Mouse (Mus musculus) left cerebral cortex, postnatal 10 days (tissue): ENCODE results near the gene Mcidas. TPM values are rescaled to one million over a fixed set of nuclear protein-coding genes. Genes with fewer than 3 reads are reported as not detected.
A peak's percentile ranks its signal among the peaks of the same experiment; 100 is the strongest.

Experiments used
- DNase-seq, 2 experiments: peaks; one replicate each; pipeline ENCODE4 v3.0.0; 2021 to 2022; ENCODE audit warnings: low spot score in 2 of 2, mixed read lengths in 1 of 2; ENCODE audit errors: extremely low spot score in 1 of 2
- intact Hi-C: fragments of 180-260 bp; cut with DNase I; formaldehyde crosslinking; loops from one replicate; pipeline ENCODE4 v1.15.1; 2025
- total RNA-seq, 2 experiments: library from RNA; stranded (reverse); gene quantifications; 2 replicates each; pipeline ENCODE4 v1.2.3; 2021

The Mcidas gene
- under 1 TPM; 0.13 to 0.24 TPM for total RNA-seq

GRCm38 (mm10) chr13:112993531-112994152, at the start of gene Mcidas:
Mcidas (plus strand) TSS chr13:112993845.
- DNase-seq = peak in 1 of 2 experiments; percentile 31

DNA sequence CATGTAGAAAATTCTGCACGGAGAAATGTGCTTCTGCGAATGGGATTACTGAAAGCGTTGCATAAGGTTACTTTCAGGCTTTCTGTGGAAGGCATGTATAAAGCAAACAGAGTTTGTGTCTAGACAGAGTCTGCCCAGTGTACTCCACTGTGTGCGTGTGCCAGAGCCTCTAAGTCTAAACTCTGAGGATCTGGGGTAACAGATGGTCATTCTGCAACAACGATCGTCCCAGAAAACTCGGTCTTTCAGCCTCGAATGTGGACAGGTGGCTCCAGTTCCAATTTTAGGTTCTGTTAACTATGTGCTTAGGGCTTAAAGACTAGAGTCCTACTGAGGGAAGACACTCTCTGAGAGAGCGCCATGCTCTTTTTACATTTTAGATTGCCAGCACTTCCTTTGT, 48.3 kb upstream of the Mcidas start:
- no peak for DNase-seq
- intact Hi-C loops = no loop called here

More at GRCm38 (mm10) chr13:112993531-112994152, at the start of gene Mcidas:
- intact Hi-C loops = no loop called here

DNA sequence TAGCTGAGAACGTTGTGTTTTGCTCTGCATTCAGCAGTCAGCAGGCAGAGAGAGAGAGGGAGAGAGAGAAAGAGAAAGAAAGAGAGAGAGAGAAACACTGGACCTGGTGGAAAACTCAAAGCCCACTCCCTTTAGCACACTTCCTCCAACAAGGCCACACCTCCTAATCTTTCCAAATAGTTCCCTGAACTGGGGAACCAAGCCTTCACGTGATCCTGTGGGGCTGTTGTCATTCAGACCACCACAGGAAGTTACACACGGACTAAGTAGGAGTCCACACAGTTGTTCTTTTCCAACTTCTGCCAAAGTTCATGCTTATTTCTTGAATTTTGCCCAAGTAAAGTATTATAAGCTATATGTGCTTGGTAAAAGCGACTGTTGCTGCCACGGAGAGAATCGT, 47.7 kb upstream of the Mcidas start:
- intact Hi-C loops = no loop called here
- no peak for DNase-seq

DNA sequence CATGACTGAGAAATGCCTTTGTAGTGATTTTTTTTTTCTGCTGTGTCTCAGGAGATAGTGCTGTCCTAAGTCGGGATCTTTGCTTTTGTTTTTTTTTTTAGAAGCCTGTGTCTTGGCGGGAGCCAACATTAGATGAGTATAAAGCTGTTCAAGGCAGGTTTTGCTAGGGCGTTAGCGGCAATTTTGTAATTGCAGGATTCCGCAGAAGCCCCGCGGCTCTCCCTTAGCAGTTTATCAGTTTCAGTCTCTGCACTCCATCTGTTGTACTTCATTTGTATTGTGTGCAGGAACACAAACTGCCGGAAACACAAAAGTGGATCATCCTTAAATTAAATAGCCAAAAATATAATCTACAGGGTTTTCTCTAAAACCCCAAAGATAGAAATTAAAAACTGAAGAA, 39.6 kb upstream of the Mcidas start:
- intact Hi-C loops = no loop called here
- peak in 1 of 2 experiments; percentile 23 for DNase-seq

- intact Hi-C loops = loop anchor here (10.0 kb wide), 1 partner anchor 68 kb away; no protein-coding TSS in a partner anchor
- DNase-seq = no peak
These were observed 30.6 kb upstream of the Mcidas start for GRCm38 (mm10) chr13:112963081-112963480.

DNA sequence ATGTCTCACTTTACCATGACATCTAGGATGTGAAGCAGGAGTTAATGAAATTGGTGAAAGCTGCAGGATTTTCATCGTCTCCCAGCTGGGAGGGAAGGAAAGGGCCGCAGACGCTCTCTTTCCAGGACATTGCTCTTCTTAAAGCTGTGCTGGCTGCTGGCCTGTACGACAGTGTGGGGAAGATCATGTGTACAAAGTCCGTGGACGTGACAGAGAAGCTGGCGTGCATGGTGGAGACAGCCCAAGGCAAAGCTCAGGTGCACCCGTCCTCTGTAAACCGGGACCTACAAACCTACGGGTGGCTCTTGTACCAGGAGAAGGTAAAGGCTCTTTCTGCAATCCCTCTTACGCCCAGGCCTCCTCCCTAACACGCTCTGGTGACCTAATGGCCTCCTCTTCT, 29.2 kb upstream of the Mcidas start:
- intact Hi-C loops = loop anchor here (10.0 kb wide), 1 partner anchor 70 kb away; no protein-coding TSS in a partner anchor

GRCm38 (mm10) chr13:112967267-112967666, 26.4 kb upstream of the Mcidas start:
- DNase-seq = no peak
- intact Hi-C loops = loop anchor here (10.0 kb wide), 1 partner anchor 72 kb away; no protein-coding TSS in a partner anchor

More for the DNA sequence above, 29.2 kb upstream of the Mcidas start:
- no peak for DNase-seq

GRCm38 (mm10) chr13:112976720-112977119, 16.9 kb upstream of the Mcidas start:
- intact Hi-C loops = no loop called here
- DNase-seq = peak in 1 of 2 experiments; percentile 32

GRCm38 (mm10) chr13:112985605-112986450, 7.8 kb upstream of the Mcidas start:
- DNase-seq = no peak
- intact Hi-C loops = loop anchor here (5.0 kb wide), 1 partner anchor 46 kb away; no protein-coding TSS in a partner anchor

DNA sequence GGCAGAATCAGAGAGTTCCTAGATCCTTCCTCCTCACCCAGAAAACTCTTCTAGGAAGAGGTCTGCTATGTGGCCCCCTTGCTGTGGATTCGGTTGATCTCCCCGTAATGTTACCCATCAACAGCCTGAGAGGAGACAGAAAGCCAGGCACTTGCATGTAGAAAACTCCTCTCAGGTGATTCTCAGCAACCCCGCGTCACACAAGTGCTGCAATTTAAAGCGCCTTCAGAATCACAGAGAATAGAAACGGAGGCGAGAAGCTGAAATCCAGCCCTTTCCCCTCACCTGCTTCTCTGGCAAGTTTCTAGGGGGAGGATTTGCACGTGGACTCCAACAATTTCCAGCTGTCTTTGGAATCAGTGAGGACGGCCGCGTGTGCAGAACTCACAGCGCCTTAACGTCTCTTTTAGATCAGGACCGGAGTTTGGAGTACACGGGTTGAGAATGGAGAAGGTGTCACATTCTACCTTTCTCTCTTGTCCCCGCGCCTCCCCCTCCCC, 7.1 kb upstream of the Mcidas start:
- intact Hi-C loops = loop anchor here (5.0 kb wide), 1 partner anchor 46 kb away; no protein-coding TSS in a partner anchor

DNA sequence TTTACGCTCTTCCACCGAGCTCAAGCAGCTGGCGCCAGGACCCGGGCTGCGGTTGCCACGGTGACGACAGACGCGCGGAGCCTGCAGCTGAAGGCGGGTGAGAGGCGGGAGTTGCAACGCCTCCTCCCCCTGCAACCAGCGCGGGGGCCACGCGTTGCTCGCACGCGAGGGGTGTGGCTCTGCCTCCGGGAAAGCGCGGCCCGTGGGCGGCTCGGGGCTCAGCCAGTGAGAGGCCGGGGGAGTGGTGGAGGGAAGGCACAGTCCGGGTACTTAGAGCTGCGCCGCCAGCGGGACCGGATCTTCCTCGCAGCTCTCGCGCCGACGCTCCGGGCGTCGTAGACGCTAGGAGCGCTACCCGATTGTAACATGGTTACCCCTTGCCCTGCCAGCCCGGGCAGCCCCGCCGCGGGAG, 6.1 kb upstream of the Mcidas start, which contains the start of gene Ccno:
TSS of gene Ccno (plus strand) at position 271 of the 412 bp plus-strand sequence.
- DNase-seq = peak; percentile 93 to 97
- intact Hi-C loops = loop anchor here (5.0 kb wide), 1 partner anchor 45 kb away; no protein-coding TSS in a partner anchor

More for the DNA sequence above, 7.1 kb upstream of the Mcidas start:
- no peak for DNase-seq

- intact Hi-C loops = loop anchor here (5.0 kb wide), 1 partner anchor 44 kb away; no protein-coding TSS in a partner anchor
- DNase-seq = no peak
These were observed 5.7 kb upstream of the Mcidas start for GRCm38 (mm10) chr13:112987991-112988390.

DNA sequence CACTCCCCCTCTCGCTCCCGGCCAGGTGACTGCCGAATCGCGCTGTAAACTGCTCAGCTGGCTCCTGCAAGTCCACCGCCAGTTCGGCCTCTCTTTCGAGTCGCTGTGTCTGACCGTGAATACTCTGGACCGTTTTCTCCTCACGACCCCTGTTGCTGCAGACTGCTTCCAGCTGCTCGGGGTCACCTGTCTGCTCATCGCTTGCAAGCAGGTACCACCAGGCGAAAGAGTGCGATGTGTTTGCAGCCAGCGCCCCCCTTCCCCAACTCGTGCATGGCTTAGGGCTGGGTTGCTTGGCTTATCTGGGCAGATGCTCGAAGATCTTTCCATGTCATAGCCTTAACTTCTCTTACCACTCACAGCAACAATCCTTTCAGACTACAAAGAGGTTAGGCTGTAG, 4.8 kb upstream of the Mcidas start:
- intact Hi-C loops = loop anchor here (5.0 kb wide), 1 partner anchor 43 kb away; no protein-coding TSS in a partner anchor

DNA sequence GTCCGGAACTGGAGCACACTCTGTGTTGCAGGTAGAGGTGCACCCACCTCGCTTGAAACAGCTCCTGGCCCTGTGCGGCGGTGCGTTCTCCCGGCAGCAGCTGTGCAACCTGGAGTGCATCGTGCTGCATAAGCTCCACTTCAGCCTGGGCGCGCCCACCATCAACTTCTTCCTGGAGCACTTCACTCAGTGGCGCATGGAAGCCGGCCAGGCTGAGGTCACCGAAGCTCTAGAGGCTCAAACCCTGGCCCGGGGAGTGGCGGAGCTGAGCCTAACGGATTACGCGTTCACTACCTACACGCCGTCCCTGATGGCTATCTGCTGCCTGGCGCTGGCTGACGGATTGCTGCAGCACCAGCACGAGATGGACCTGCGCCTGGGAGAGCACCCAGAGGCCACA, 4.1 kb upstream of the Mcidas start:
- intact Hi-C loops = loop anchor here (5.0 kb wide), 1 partner anchor 43 kb away; no protein-coding TSS in a partner anchor

More for the DNA sequence above, 4.8 kb upstream of the Mcidas start:
- no peak for DNase-seq

DNA sequence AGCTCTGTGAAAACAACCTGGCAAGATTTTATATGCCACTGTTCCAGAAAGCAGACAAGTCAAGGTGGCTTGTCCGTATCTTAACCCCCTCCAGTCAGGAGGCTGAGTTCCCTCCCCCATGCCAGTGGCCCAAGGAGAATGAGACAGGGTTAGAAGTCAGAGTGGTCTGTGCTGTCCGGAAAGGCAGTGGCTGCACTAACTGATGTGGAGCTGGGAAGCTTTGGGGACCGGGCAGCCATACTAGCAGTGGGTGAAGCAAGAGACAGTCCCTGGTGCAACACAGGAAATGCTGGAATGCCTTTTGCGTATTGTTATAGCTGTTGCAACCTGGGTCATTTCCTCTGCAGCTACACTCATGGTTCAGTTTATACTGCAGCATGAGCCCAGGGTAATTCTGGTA, 3.3 kb upstream of the Mcidas start:
- intact Hi-C loops = no loop called here

More for the DNA sequence above, 4.1 kb upstream of the Mcidas start:
- DNase-seq = peak in 1 of 2 experiments; percentile 43

DNA sequence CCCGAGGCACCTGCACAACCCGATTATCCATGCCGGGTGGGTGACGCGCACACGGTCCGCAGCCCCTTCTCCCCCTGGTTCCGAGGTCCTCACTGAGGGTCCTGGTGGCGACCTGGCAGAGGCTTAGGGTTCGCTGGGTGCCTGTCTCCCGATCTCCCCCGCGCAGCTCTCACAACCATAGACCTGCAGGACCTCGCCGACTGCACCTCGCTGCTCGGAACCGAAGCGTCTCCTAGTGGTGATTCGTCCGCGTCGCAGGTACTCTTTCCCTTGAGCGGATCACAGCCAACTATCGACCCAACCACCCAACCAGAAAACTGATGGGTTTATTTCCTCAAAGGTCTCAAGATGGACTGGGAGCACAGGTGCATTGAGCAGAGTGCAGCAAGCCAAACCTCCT, 546 bp downstream of the Mcidas start:
- intact Hi-C loops = no loop called here

More for the DNA sequence above, 3.3 kb upstream of the Mcidas start:
- DNase-seq = no peak

DNA sequence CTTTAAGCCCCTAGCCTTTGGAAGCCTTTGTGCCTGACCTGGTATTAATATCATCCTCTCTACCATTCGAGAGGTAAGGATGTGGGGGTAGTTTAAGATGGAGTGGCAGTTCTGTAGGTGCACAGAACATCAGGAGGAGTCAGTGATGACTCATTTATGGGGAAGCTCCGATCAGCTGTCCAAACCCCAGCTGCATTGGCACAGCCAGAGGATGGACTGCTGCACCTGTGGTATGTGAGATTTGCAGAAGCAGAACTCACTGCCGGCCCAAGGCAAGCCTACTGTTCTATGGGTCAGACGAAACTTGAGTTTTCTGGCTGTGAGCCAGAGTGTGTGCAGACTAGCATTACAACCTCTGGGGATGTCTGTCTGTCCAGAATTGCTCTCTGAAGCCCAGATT, 2.8 kb downstream of the Mcidas start:
- intact Hi-C loops = no loop called here
- DNase-seq = no peak

More for the DNA sequence above, 546 bp downstream of the Mcidas start:
- DNase-seq = peak in 1 of 2 experiments; percentile 56

- no peak for DNase-seq
- intact Hi-C loops = no loop called here
These were observed 3.7 kb downstream of the Mcidas start for GRCm38 (mm10) chr13:112997369-112997768.
